Mouse (Mus musculus) liver, postnatal 0 days (tissue): ENCODE measurements around the gene Trim56. TPM values are rescaled to one million over a fixed set of nuclear protein-coding genes. Genes with fewer than 3 reads are reported as not detected.
A peak's percentile ranks its signal among the peaks of the same experiment; 100 is the strongest.

Source experiments
- ATAC-seq: fragments of 200-750 bp; cut with Nextera tagmentation; 2 replicates; pipeline ENCODE4 v1.8.0; 2017; ENCODE audit warnings: mild to moderate bottlenecking, moderate library complexity
- DNase-seq: peaks from one replicate; pipeline ENCODE4 v3.0.0-alpha.2; 2016
- H3K27ac ChIP-seq: fragments of 300-500 bp; sonication (generic); 2 replicates; pipeline ENCODE4 v1.5.1; 2014; ENCODE audit warnings: antibody characterized with exemption, moderate library complexity, mild to moderate bottlenecking, low read depth
- H3K27me3 ChIP-seq: fragments of 300-500 bp; sonication (generic); 2 replicates; pipeline ENCODE4 v1.6.1; 2014; ENCODE audit warnings: low read length, control low read depth, mixed read lengths; ENCODE audit not compliant: insufficient read depth
- H3K36me3 ChIP-seq: fragments of 300-500 bp; sonication (generic); replicated peaks from 2 replicates; pipeline ENCODE4 v1.6.1; 2014; ENCODE audit warnings: mild to moderate bottlenecking, control low read depth, low read length, moderate library complexity, mixed read lengths; ENCODE audit not compliant: insufficient read depth
- H3K4me1 ChIP-seq: fragments of 300-500 bp; sonication (generic); 2 replicates; pipeline ENCODE4 v1.6.1; 2014; ENCODE audit warnings: antibody characterized with exemption, mild to moderate bottlenecking, control low read depth; ENCODE audit not compliant: insufficient read depth
- H3K4me2 ChIP-seq: fragments of 300-500 bp; sonication (generic); 2 replicates; pipeline ENCODE4 v1.6.1; 2014; ENCODE audit warnings: low read depth, mild to moderate bottlenecking, low read length, moderate library complexity, mixed read lengths
- H3K4me3 ChIP-seq: fragments of 300-500 bp; sonication (generic); 2 replicates; pipeline ENCODE4 v1.5.1; 2014; ENCODE audit warnings: low read depth, low read length
- H3K9ac ChIP-seq: fragments of 300-500 bp; sonication (generic); replicated peaks from 2 replicates; pipeline ENCODE4 v1.6.1; 2014; ENCODE audit warnings: mild to moderate bottlenecking, moderate library complexity
- H3K9me3 ChIP-seq: fragments of 300-500 bp; sonication (generic); 2 replicates; pipeline ENCODE4 v1.6.1; 2016; ENCODE audit warnings: mild to moderate bottlenecking, control low read depth, low read length, mixed read lengths
- CTCF ChIP-seq: sonication (generic); IDR thresholded peaks from 2 replicates; pipeline ENCODE4 v1.5.1; 2016; ENCODE audit warnings: antibody characterized with exemption, low read depth
- EP300 ChIP-seq: IDR thresholded peaks from 2 replicates; pipeline ENCODE4 v1.6.1; 2016; ENCODE audit warnings: antibody characterized with exemption, low read depth, mild to moderate bottlenecking
- WGBS: fragments of 180-500 bp; shearing (Covaris S2); extraction: QIAGEN DNeasy Blood & Tissue Kit; methylation state at CpG from one replicate; pipeline ENCODE4 v1.1.7; 2014; ENCODE audit not compliant: insufficient replicate concordance; 5-methylcytosine and 5-hydroxymethylcytosine counted together
- polyA plus RNA-seq: library from polyadenylated mRNA; unstranded; fragments of >200 nt; fragmentation: Nextera tagmentation; extraction: Ambion mirVana; gene quantifications from 2 replicates; pipeline ENCODE4 v1.2.1, GENCODE M21; 2015

Trim56 gene
- polyA plus RNA-seq, 1 experiment from 2014 or later = 6.4 TPM

DNA sequence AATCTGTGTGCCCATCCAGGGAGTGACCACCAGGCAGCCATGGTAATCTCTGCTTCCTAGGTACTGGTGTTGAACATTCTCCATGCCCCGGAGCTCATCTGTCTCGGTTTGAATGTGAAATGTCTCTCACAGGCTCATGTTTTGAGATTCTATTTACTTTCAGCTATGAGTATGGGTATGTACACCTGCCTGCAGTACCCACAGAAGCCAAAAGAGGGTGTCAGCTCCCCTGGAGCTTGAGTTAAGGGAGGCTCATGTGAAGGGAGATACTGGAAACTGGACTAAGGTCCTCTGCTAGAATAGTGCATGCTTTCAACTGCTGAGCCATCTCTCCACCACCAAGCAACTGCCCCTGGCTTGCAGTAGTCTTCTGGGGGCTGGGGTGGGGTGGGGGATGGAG, 12.0 kb downstream of the Trim56 start:
- H3K27me3 ChIP-seq = no peaks in the 10 kb centered on the region
- no peak for ATAC-seq
- H3K4me3 ChIP-seq = no peak overlapping the region
- H3K27ac ChIP-seq = peak overlapping the region; percentile 96
- H3K4me2 ChIP-seq = peak overlapping the region; percentile 52; the same call in 1 of the 2 replicates
- H3K9me3 ChIP-seq = no peaks in the 10 kb centered on the region
- peaks cover 47% of the 10 kb centered on the region for H3K4me1 ChIP-seq
- 79% methylated on average over 2 of the region's 2 CpGs for WGBS
- H3K36me3 ChIP-seq = no peaks in the 10 kb centered on the region
- H3K9ac ChIP-seq = peak overlapping the region; percentile 18; the same call in 1 of the 2 replicates
- TF ChIP-seq CTCF (peak; percentile 56), EP300 (no peak)
- no peak for DNase-seq

DNA sequence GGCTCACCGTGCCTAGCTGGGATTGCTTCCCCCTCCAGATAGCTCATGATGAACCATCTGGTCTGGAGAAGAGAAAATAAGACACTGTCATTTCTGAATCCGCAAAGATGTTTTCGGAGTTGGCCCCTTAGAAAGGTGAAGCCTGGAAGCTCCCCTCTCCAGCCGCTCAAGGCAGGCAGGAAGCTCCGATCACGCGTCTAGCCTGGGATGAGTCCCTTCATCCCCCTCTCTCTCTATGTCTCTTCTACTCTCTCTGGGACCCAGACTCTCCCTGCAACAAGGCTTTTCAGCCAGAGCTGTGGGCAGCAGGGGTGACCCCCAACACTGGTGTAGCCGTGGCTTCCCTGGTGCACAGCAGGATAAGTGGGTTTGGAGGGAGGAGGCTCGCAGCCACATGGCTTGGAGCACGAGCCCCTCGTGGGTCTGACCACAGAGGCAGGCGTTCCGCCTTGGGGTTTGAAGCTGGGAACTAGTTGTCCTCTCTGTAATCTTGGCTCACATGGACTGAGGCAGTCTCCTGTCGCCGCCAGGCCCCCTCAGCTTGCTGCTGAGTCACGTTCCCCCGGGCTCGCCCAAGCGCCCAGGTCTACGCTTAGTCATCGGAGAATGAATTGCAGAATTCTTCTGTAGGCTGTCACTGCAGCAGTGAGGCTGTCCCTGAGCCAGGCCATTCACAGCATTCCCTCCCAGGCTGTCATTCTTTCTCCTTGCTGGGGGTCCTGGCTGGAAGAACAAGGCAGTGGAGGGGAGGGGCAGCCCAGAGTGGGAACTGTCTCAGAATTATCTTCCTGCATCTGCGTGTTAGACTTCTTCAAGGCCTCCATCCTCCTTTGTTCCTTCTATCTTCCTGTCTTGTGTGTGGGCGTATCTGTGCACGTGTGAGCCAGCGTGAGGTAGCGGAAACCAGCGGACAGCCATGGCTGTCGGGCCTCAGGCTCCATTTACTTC, 13.2 kb downstream of the Trim56 start:
- Histone ChIP-seq H3K27me3 (no peaks in the 10 kb centered on the region), H3K27ac (peak overlapping the region; percentile 96), H3K4me3 (no peak overlapping the region), H3K4me1 (peaks cover 55% of the 10 kb centered on the region), H3K9ac (peak overlapping the region; percentile 60), H3K4me2 (peak overlapping the region; percentile 52), H3K36me3 (no peaks in the 10 kb centered on the region), H3K9me3 (no peaks in the 10 kb centered on the region)
- peak; percentile 93 for TF ChIP-seq EP300
- no peak for TF ChIP-seq CTCF
- WGBS = 35% methylated on average over 28 of the region's 28 CpGs
- DNase-seq (peak; percentile 84), ATAC-seq (peak; percentile 95)

DNA sequence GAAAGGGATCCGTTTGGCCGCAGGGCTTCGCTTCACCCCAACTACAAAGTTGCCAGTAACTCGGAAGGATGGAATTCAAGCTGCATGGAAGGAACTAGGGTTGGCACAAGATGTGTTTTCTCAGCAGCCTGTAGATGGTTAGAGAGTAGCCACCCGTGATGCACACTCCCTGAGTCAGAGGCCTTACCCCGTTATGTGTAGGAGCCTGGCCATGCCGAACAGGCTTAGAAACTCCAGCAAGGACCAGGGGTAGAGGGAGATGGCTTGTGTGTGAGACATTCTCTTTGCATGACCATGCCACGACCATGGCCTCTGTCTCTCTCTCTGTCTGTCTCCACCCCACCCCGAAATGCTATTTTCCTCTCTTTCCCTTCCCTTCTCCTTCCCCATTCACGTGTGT, 13.9 kb downstream of the Trim56 start:
- TF ChIP-seq CTCF = no peak
- no peak for TF ChIP-seq EP300
- Histone ChIP-seq H3K9me3 (no peaks in the 10 kb centered on the region), H3K36me3 (no peaks in the 10 kb centered on the region), H3K4me3 (no peak overlapping the region), H3K4me1 (peaks cover 52% of the 10 kb centered on the region), H3K9ac (peak overlapping the region; percentile 60), H3K27me3 (no peaks in the 10 kb centered on the region), H3K4me2 (no peak overlapping the region), H3K27ac (peak overlapping the region; percentile 96)
- WGBS = 78% methylated on average over 10 of the region's 10 CpGs
- no peak for DNase-seq
- no peak for ATAC-seq

DNA sequence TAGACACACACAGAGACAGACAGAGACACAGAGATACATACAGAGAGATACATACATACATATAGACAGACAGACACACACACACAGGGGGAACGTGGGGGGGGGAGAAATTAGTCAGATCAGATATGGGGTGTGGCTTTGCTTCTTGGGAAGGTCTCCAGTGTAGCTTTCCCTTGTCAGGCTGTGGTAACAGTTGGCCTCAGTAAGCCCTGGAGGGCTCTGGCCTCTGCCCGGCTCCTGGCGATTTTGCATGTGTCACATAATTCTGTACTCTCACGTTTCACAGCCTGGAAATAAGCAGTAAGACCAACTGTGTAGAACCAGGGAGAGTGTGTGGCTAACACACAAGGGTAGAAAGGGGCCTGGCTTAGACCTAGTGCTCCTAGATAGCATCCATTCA, 15.3 kb downstream of the Trim56 start:
- TF ChIP-seq CTCF = no peak
- no peak for TF ChIP-seq EP300
- H3K9me3 ChIP-seq = no peaks in the 10 kb centered on the region
- H3K36me3 ChIP-seq = no peaks in the 10 kb centered on the region
- no peak overlapping the region for H3K4me3 ChIP-seq
- ATAC-seq (no peak), DNase-seq (no peak)
- peaks cover 46% of the 10 kb centered on the region for H3K4me1 ChIP-seq
- 56% methylated on average over 4 of the region's 4 CpGs for WGBS
- no peak overlapping the region for H3K4me2 ChIP-seq
- H3K27me3 ChIP-seq = no peaks in the 10 kb centered on the region
- no peak overlapping the region for H3K9ac ChIP-seq
- peak overlapping the region; percentile 6; the same call in 1 of the 2 replicates for H3K27ac ChIP-seq

DNA sequence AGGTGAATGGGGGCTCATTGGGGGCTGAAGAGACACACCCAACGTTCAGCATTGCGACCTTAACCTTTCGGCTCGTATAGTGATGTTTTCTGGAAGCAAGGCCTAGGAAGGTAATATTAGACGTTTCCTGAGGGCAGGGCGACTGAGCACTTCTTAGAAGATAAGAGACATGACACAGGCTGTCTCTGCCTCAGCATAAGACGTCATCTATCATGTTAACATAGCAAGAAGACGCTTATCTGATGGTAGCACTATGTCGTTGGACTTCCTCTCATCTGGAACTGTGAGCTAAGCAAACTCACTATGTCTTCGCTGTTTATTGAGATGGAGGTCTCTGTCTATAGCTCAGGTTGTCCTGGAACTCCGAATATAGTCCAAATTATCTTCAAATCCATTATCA, 17.6 kb downstream of the Trim56 start:
- ATAC-seq (no peak), DNase-seq (no peak)
- H3K9ac ChIP-seq = no peak overlapping the region
- H3K27me3 ChIP-seq = no peaks in the 10 kb centered on the region
- 49% methylated on average over 11 of the region's 11 CpGs for WGBS
- H3K36me3 ChIP-seq = no peaks in the 10 kb centered on the region
- H3K4me1 ChIP-seq = peaks cover 29% of the 10 kb centered on the region
- TF ChIP-seq EP300 = peak; percentile 72
- TF ChIP-seq CTCF = no peak
- no peak overlapping the region; the same call in 1 of the 2 replicates for H3K4me2 ChIP-seq
- H3K9me3 ChIP-seq = no peaks in the 10 kb centered on the region
- H3K4me3 ChIP-seq = no peak overlapping the region
- peak overlapping the region; percentile 39; the same call in 1 of the 2 replicates for H3K27ac ChIP-seq

DNA sequence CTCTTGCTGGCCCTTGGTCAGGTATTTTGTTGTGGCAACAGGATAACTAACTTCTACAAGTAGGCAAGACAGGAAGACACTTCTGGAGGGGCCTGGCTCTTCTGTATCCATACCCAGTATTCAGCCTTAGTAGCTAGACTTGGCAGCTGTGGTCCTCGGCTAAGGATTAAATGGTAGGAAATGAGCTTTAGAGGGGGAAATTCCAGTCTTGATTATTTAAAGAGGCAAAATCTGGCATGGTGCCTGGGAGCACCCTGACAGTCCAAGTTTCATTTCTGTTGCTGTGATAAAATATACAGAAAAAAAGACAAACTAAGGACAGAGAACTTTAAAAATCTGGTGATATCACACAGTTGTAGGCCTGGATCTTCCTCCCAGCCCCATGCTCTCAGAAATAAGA, 20.0 kb downstream of the Trim56 start:
- WGBS = 70% methylated on average over 1 of the region's 1 CpGs
- Histone ChIP-seq H3K4me2 (no peak overlapping the region), H3K27ac (peak overlapping the region; percentile 22; the same call in 1 of the 2 replicates), H3K9ac (no peak overlapping the region), H3K4me3 (no peak overlapping the region), H3K27me3 (no peaks in the 10 kb centered on the region), H3K36me3 (no peaks in the 10 kb centered on the region), H3K9me3 (no peaks in the 10 kb centered on the region), H3K4me1 (peaks cover 12% of the 10 kb centered on the region)
- TF ChIP-seq EP300 (no peak), CTCF (no peak)
- DNase-seq = no peak
- ATAC-seq = no peak
